Mouse (Mus musculus) forebrain, embryonic 14.5 days (tissue): ENCODE data around the gene Hist1h2be. TPM values are rescaled to one million over a fixed set of nuclear protein-coding genes. Genes with fewer than 3 reads are reported as not detected.
"Not testable (repeated sequence)": the region's sequence is repeated elsewhere in the genome, so short reads cannot be mapped to it uniquely, and the experiment has no call there.

ENCODE experiments used
- ATAC-seq: fragments of 200-750 bp; cut with Nextera tagmentation; 2 replicates; pipeline ENCODE4 v1.8.0; 2017; ENCODE audit warnings: mild to moderate bottlenecking, moderate library complexity
- DNase-seq: peaks from one replicate; pipeline ENCODE4 v3.0.0-alpha.2; 2015; ENCODE audit warnings: low spot score
- H3K27ac ChIP-seq: fragments of 300-500 bp; sonication (generic); 2 replicates; pipeline ENCODE4 v1.5.1; 2014; ENCODE audit warnings: low read depth, mild to moderate bottlenecking, control low read depth, low read length, moderate library complexity
- H3K27me3 ChIP-seq: fragments of 300-500 bp; sonication (generic); replicated peaks from 2 replicates; pipeline ENCODE4 v1.6.1; 2014; ENCODE audit warnings: low read length, control low read depth, mixed read lengths; ENCODE audit not compliant: control insufficient read depth, insufficient read depth
- H3K36me3 ChIP-seq: fragments of 300-500 bp; sonication (generic); 2 replicates; pipeline ENCODE4 v1.6.1; 2014; ENCODE audit warnings: low read length, control low read depth; ENCODE audit not compliant: control insufficient read depth, insufficient read depth
- H3K4me1 ChIP-seq: fragments of 300-500 bp; sonication (generic); 2 replicates; pipeline ENCODE4 v1.6.1; 2014; ENCODE audit warnings: antibody characterized with exemption, low read length, control low read depth; ENCODE audit not compliant: control insufficient read depth, insufficient read depth
- H3K4me2 ChIP-seq: fragments of 300-500 bp; sonication (generic); 2 replicates; pipeline ENCODE4 v1.6.1; 2014; ENCODE audit warnings: mild to moderate bottlenecking, control low read depth, low read length
- H3K4me3 ChIP-seq: fragments of 300-500 bp; sonication (generic); 2 replicates; pipeline ENCODE4 v1.5.1; 2014; ENCODE audit warnings: low read depth, low read length, control low read depth
- H3K9ac ChIP-seq: fragments of 300-500 bp; sonication (generic); 2 replicates; pipeline ENCODE4 v1.6.1; 2014; ENCODE audit warnings: mild to moderate bottlenecking, low read length, control low read depth, moderate library complexity
- H3K9me3 ChIP-seq: fragments of 300-500 bp; sonication (generic); replicated peaks from 2 replicates; pipeline ENCODE4 v1.6.1; 2016; ENCODE audit warnings: low read length, control low read depth, mixed read lengths; ENCODE audit not compliant: control insufficient read depth
- WGBS: fragments of 180-500 bp; shearing (Covaris S2); extraction: QIAGEN DNeasy Blood & Tissue Kit; methylation state at CpG from one replicate; pipeline ENCODE4 v1.1.7; 2014; 5-methylcytosine and 5-hydroxymethylcytosine counted together
- polyA plus RNA-seq: library from polyadenylated mRNA; unstranded; fragments of >200 nt; fragmentation: Nextera tagmentation; extraction: Ambion mirVana; gene quantifications from 2 replicates; pipeline ENCODE4 v1.2.1, GENCODE M21; 2014

Gene Hist1h2be
- polyA plus RNA-seq, 1 experiment from 2014 or later = 1.2 TPM

- 77% methylated on average over 2 of the region's 2 CpGs for WGBS
- no peak overlapping the region for H3K27ac ChIP-seq
- DNase-seq (no peak), ATAC-seq (no peak)
- no peak overlapping the region for H3K4me2 ChIP-seq
- no peak overlapping the region for H3K4me3 ChIP-seq
- H3K4me1 ChIP-seq = no peaks in the 10 kb centered on the region
- H3K36me3 ChIP-seq = no peaks in the 10 kb centered on the region
- H3K27me3 ChIP-seq = no peaks in the 10 kb centered on the region
- no peaks in the 10 kb centered on the region for H3K9me3 ChIP-seq
- no peak overlapping the region for H3K9ac ChIP-seq
Observed at GRCm38 (mm10) chr13:23595185-23595584, 25.7 kb downstream of the Hist1h2be start.

- no peak overlapping the region for H3K4me2 ChIP-seq
- H3K27me3 ChIP-seq = no peaks in the 10 kb centered on the region
- no peaks in the 10 kb centered on the region for H3K9me3 ChIP-seq
- DNase-seq (no peak), ATAC-seq (no peak)
- no peak overlapping the region for H3K9ac ChIP-seq
- 87% methylated on average over 5 of the region's 5 CpGs for WGBS
- no peak overlapping the region for H3K4me3 ChIP-seq
- H3K4me1 ChIP-seq = no peaks in the 10 kb centered on the region
- no peaks in the 10 kb centered on the region for H3K36me3 ChIP-seq
- H3K27ac ChIP-seq = no peak overlapping the region
Observed at GRCm38 (mm10) chr13:23593051-23593770, 27.7 kb downstream of the Hist1h2be start.

GRCm38 (mm10) chr13:23592614-23593013 is 28.3 kb downstream of the Hist1h2be start:
- no peak for ATAC-seq
- H3K9me3 ChIP-seq = no peaks in the 10 kb centered on the region
- no peaks in the 10 kb centered on the region for H3K36me3 ChIP-seq
- no peak overlapping the region for H3K4me2 ChIP-seq
- DNase-seq = no peak
- H3K9ac ChIP-seq = no peak overlapping the region
- 91% methylated on average over 7 of the region's 7 CpGs for WGBS
- H3K4me1 ChIP-seq = no peaks in the 10 kb centered on the region
- no peaks in the 10 kb centered on the region for H3K27me3 ChIP-seq
- no peak overlapping the region for H3K27ac ChIP-seq
- H3K4me3 ChIP-seq = no peak overlapping the region

- H3K4me3 ChIP-seq, H3K36me3 ChIP-seq, H3K9ac ChIP-seq, ATAC-seq, H3K4me2 ChIP-seq, H3K27me3 ChIP-seq, H3K9me3 ChIP-seq, DNase-seq, H3K27ac ChIP-seq, H3K4me1 ChIP-seq: not testable (repeated sequence)
- WGBS = 94% methylated on average over 7 of the region's 7 CpGs
Observed at GRCm38 (mm10) chr13:23591886-23592285, 29.0 kb downstream of the Hist1h2be start.

GRCm38 (mm10) chr13:23591206-23591605 is 29.7 kb downstream of the Hist1h2be start:
- H3K9me3 ChIP-seq = no peaks in the 10 kb centered on the region
- no peak overlapping the region for H3K27ac ChIP-seq
- no peaks in the 10 kb centered on the region for H3K27me3 ChIP-seq
- H3K9ac ChIP-seq = no peak overlapping the region
- no peak for DNase-seq
- H3K36me3 ChIP-seq = no peaks in the 10 kb centered on the region
- H3K4me3 ChIP-seq = no peak overlapping the region
- peaks cover 5% of the 10 kb centered on the region; the same call in 1 of the 2 replicates for H3K4me1 ChIP-seq
- 94% methylated on average over 7 of the region's 7 CpGs for WGBS
- H3K4me2 ChIP-seq = no peak overlapping the region
- ATAC-seq = no peak

- 5% methylated on average over 1 of the region's 1 CpGs for WGBS
- Histone ChIP-seq H3K36me3 (no peaks in the 10 kb centered on the region), H3K27ac (peak overlapping the region; percentile 84), H3K9ac (peak overlapping the region; percentile 48), H3K4me1 (peaks cover 24% of the 10 kb centered on the region), H3K9me3 (no peaks in the 10 kb centered on the region), H3K27me3 (no peaks in the 10 kb centered on the region), H3K4me3 (peak overlapping the region; percentile 42; the same call in 1 of the 2 replicates), H3K4me2 (peak overlapping the region; percentile 93)
- DNase-seq (no peak), ATAC-seq (no peak)
Observed at GRCm38 (mm10) chr13:23586940-23587225, 34.0 kb downstream of the Hist1h2be start.

- H3K36me3 ChIP-seq = no peaks in the 10 kb centered on the region
- H3K4me1 ChIP-seq = peaks cover 25% of the 10 kb centered on the region
- peak; percentile 14; the same call in 1 of the 2 replicates for ATAC-seq
- peak overlapping the region; percentile 96 for H3K27ac ChIP-seq
- peak overlapping the region; percentile 48 for H3K9ac ChIP-seq
- under 1% methylated on average over 22 of the region's 22 CpGs for WGBS
- H3K4me2 ChIP-seq = peak overlapping the region; percentile 93
- no peaks in the 10 kb centered on the region for H3K9me3 ChIP-seq
- H3K27me3 ChIP-seq = no peaks in the 10 kb centered on the region
- peak overlapping the region; percentile 42 for H3K4me3 ChIP-seq
- DNase-seq = peak; percentile 41
Observed at GRCm38 (mm10) chr13:23586099-23586939, 34.6 kb downstream of the Hist1h2be start.

- WGBS = under 1% methylated on average over 28 of the region's 36 CpGs
- peak overlapping the region; percentile 72 for H3K9ac ChIP-seq
Observed at GRCm38 (mm10) chr13:23585442-23586098, 35.4 kb downstream of the Hist1h2be start.

More at GRCm38 (mm10) chr13:23585442-23586098, 35.4 kb downstream of the Hist1h2be start:
- Histone ChIP-seq H3K4me3 (peak overlapping the region; percentile 42), H3K4me2 (peak overlapping the region; percentile 93), H3K4me1 (peaks cover 28% of the 10 kb centered on the region), H3K27ac (peak overlapping the region; percentile 96)
- H3K9me3 ChIP-seq, H3K27me3 ChIP-seq, H3K36me3 ChIP-seq: not testable (repeated sequence)
- DNase-seq = peak; percentile 98
- ATAC-seq = peak; percentile 87
